26 mouse cellular contexts compared by ENCODE assay signal in genomic region chr7:66487751-66488150, GRCm38 (mm10).
A peak's percentile ranks its signal among the peaks of the same experiment; 100 is the strongest.
DNase-seq lines count a peak whose midpoint lies in the region; ATAC-seq and TF ChIP-seq lines count a peak whose summit lies in the region.
"Had no signal": no experiment of that assay in that cellular context is flagged by ENCODE, and none has a peak within 500 bp of the region (broad histone marks: within the 10 kb centered on the region; RNA-seq: fewer than 3 reads in every experiment).

No protein-coding gene starts in this region.

- no peaks in the 10 kb centered on the region; the same call in 1 of the 2 replicates for H3K4me1 ChIP-seq in embryonic facial prominence, embryonic 14.5 days (ENCODE audit: control insufficient read depth, insufficient read depth, low read length)
- H3K4me1 ChIP-seq in embryonic facial prominence, embryonic 10.5 days: peaks cover 5% of the 10 kb centered on the region
- H3K4me1 ChIP-seq in hindbrain, postnatal 0 days (ENCODE audit: insufficient read depth, low read length): no peaks in the 10 kb centered on the region
- H3K4me1 ChIP-seq in hindbrain, embryonic 16.5 days (ENCODE audit: control insufficient read depth, insufficient read depth, low read depth, low read length): no peaks in the 10 kb centered on the region
- H3K4me1 ChIP-seq in limb, embryonic 14.5 days (ENCODE audit: control insufficient read depth, insufficient read depth, low read length): no peaks in the 10 kb centered on the region
- H3K4me1 ChIP-seq in limb, embryonic 10.5 days: no peaks in the 10 kb centered on the region
- H3K4me1 ChIP-seq: embryonic facial prominence, embryonic 12.5 days; embryonic facial prominence, embryonic 15.5 days; forebrain, embryonic 10.5 days; forebrain, embryonic 13.5 days had no signal

- no peak for TF ChIP-seq POLR2A in limb, embryonic 14.5 days (IDR thresholded peaks at IDR 0.05; ENCODE audit: borderline replicate concordance, extremely low read depth, insufficient read depth, insufficient read length)

- no peak overlapping the region for H3K27ac ChIP-seq in embryonic facial prominence, embryonic 14.5 days (replicated peaks; ENCODE audit: low read depth, low read length)
- H3K27ac ChIP-seq in embryonic facial prominence, embryonic 10.5 days (replicated peaks): no peak overlapping the region
- H3K27ac ChIP-seq in hindbrain, postnatal 0 days: no peak overlapping the region
- H3K27ac ChIP-seq in hindbrain, embryonic 16.5 days (ENCODE audit: low read depth, low read length): no peak overlapping the region
- H3K27ac ChIP-seq in limb, embryonic 14.5 days (replicated peaks; ENCODE audit: low read depth, low read length): no peak overlapping the region
- H3K27ac ChIP-seq in limb, embryonic 10.5 days: no peak overlapping the region
- H3K27ac ChIP-seq: embryonic facial prominence, embryonic 12.5 days; embryonic facial prominence, embryonic 15.5 days; forebrain, embryonic 10.5 days; forebrain, embryonic 13.5 days had no signal

- peaks cover 5% of the 10 kb centered on the region; the same call in 1 of the 2 replicates for H3K9me3 ChIP-seq in embryonic facial prominence, embryonic 14.5 days (ENCODE audit: control insufficient read depth, low read length)
- no peaks in the 10 kb centered on the region for H3K9me3 ChIP-seq in embryonic facial prominence, embryonic 10.5 days
- H3K9me3 ChIP-seq in hindbrain, postnatal 0 days (ENCODE audit: low read length): no peaks in the 10 kb centered on the region
- no peaks in the 10 kb centered on the region for H3K9me3 ChIP-seq in hindbrain, embryonic 16.5 days (ENCODE audit: control insufficient read depth, low read length)
- H3K9me3 ChIP-seq in limb, embryonic 14.5 days (ENCODE audit: control insufficient read depth, low read length): no peaks in the 10 kb centered on the region
- no peaks in the 10 kb centered on the region for H3K9me3 ChIP-seq in limb, embryonic 10.5 days (replicated peaks)
- H3K9me3 ChIP-seq: embryonic facial prominence, embryonic 12.5 days; embryonic facial prominence, embryonic 15.5 days; forebrain, embryonic 10.5 days; forebrain, embryonic 13.5 days; G1E had no signal

- peak; percentile 51 for DNase-seq in embryonic facial prominence, embryonic 14.5 days (ENCODE audit: low spot score)
- DNase-seq in embryonic facial prominence, embryonic 10.5 days (ENCODE audit: low spot score): no peak
- peak; percentile 10 for DNase-seq in hindbrain, postnatal 0 days (ENCODE audit: low spot score)
- DNase-seq in limb, embryonic 14.5 days (ENCODE audit: low spot score): peak; percentile 54
- no peak for DNase-seq in limb, embryonic 10.5 days (ENCODE audit: low spot score)
- DNase-seq in NIH3T3 (ENCODE audit: low read depth): peak; percentile 9
- DNase-seq: adrenal gland, adult 2 months; adrenal gland, postnatal 10 days; adrenal gland, postnatal 25 days; B cell, adult 2 months; cerebellum, adult 11 months; cerebellum, adult 18-20 months; cerebellum, adult 8-10 months; cerebellum, adult 9-11 months; cerebellum, postnatal 14 days; cerebellum, postnatal 36 days; embryo, embryonic 11 days had no signal

- TF ChIP-seq CTCF in hindbrain, postnatal 0 days (IDR thresholded peaks at IDR 0.05; ENCODE audit: low read depth): no peak

- H3K27me3 ChIP-seq in embryonic facial prominence, embryonic 14.5 days (replicated peaks; ENCODE audit: control insufficient read depth, insufficient read depth, low read length): no peaks in the 10 kb centered on the region
- H3K27me3 ChIP-seq in embryonic facial prominence, embryonic 10.5 days (replicated peaks; ENCODE audit: low read depth, poor library complexity, severe bottlenecking): no peaks in the 10 kb centered on the region
- no peaks in the 10 kb centered on the region for H3K27me3 ChIP-seq in hindbrain, postnatal 0 days (ENCODE audit: insufficient read depth, low read length)
- H3K27me3 ChIP-seq in hindbrain, embryonic 16.5 days (replicated peaks; ENCODE audit: control insufficient read depth, insufficient read depth, low read length): no peaks in the 10 kb centered on the region
- no peaks in the 10 kb centered on the region for H3K27me3 ChIP-seq in limb, embryonic 14.5 days (ENCODE audit: control insufficient read depth, insufficient read depth, low read length)
- no peaks in the 10 kb centered on the region for H3K27me3 ChIP-seq in limb, embryonic 10.5 days (ENCODE audit: low read depth, poor library complexity, severe bottlenecking)
- H3K27me3 ChIP-seq: embryonic facial prominence, embryonic 12.5 days; embryonic facial prominence, embryonic 15.5 days; forebrain, embryonic 13.5 days had no signal

- no peak; the same call in 1 of the 2 replicates for ATAC-seq in embryonic facial prominence, embryonic 14.5 days (ENCODE audit: low read depth)
- ATAC-seq in hindbrain, postnatal 0 days: no peak
- no peak for ATAC-seq in hindbrain, embryonic 16.5 days
- ATAC-seq in limb, embryonic 14.5 days (ENCODE audit: low FRiP score, low read depth): no peak
- ATAC-seq: CD4-positive, CD25-positive, alpha-beta regulatory T cell, adult 4 months; forebrain, embryonic 13.5 days; forebrain, embryonic 16.5 days had no signal

- no peaks in the 10 kb centered on the region for H3K36me3 ChIP-seq in embryonic facial prominence, embryonic 14.5 days (ENCODE audit: control insufficient read depth, insufficient read depth, low read length)
- no peaks in the 10 kb centered on the region for H3K36me3 ChIP-seq in embryonic facial prominence, embryonic 10.5 days (replicated peaks)
- H3K36me3 ChIP-seq in hindbrain, postnatal 0 days (ENCODE audit: insufficient read depth, low read length): no peaks in the 10 kb centered on the region
- no peaks in the 10 kb centered on the region for H3K36me3 ChIP-seq in hindbrain, embryonic 16.5 days (ENCODE audit: control insufficient read depth, insufficient read depth, low read length)
- no peaks in the 10 kb centered on the region for H3K36me3 ChIP-seq in limb, embryonic 14.5 days (ENCODE audit: control insufficient read depth, insufficient read depth, low read length)
- H3K36me3 ChIP-seq in limb, embryonic 10.5 days: no peaks in the 10 kb centered on the region
- H3K36me3 ChIP-seq: embryonic facial prominence, embryonic 12.5 days; embryonic facial prominence, embryonic 15.5 days; forebrain, embryonic 10.5 days; G1E had no signal

- no peak overlapping the region for H3K4me3 ChIP-seq in embryonic facial prominence, embryonic 14.5 days (ENCODE audit: low read depth, low read length)
- H3K4me3 ChIP-seq in embryonic facial prominence, embryonic 10.5 days: no peak overlapping the region
- no peak overlapping the region for H3K4me3 ChIP-seq in hindbrain, postnatal 0 days (ENCODE audit: low read length)
- H3K4me3 ChIP-seq in hindbrain, embryonic 16.5 days (ENCODE audit: low read length): no peak overlapping the region
- H3K4me3 ChIP-seq in limb, embryonic 14.5 days (replicated peaks; ENCODE audit: low read length): no peak overlapping the region
- no peak overlapping the region for H3K4me3 ChIP-seq in limb, embryonic 10.5 days
- H3K4me3 ChIP-seq: embryonic facial prominence, embryonic 12.5 days; embryonic facial prominence, embryonic 15.5 days; erythroblast, embryonic 14.5 days; forebrain, embryonic 10.5 days; forebrain, embryonic 13.5 days had no signal

- H3K4me2 ChIP-seq in embryonic facial prominence, embryonic 14.5 days (ENCODE audit: low read depth, low read length): no peak overlapping the region
- no peak overlapping the region for H3K4me2 ChIP-seq in hindbrain, postnatal 0 days (ENCODE audit: low read depth, low read length)
- no peak overlapping the region for H3K4me2 ChIP-seq in hindbrain, embryonic 16.5 days (ENCODE audit: low read length)
- no peak overlapping the region for H3K4me2 ChIP-seq in limb, embryonic 14.5 days (replicated peaks; ENCODE audit: low read depth, low read length, severe bottlenecking)
- H3K4me2 ChIP-seq: embryonic facial prominence, embryonic 12.5 days; embryonic facial prominence, embryonic 15.5 days; forebrain, embryonic 13.5 days had no signal

- no peak overlapping the region for H3K9ac ChIP-seq in embryonic facial prominence, embryonic 14.5 days (ENCODE audit: low read depth, low read length)
- H3K9ac ChIP-seq in hindbrain, postnatal 0 days (replicated peaks; ENCODE audit: low read length): no peak overlapping the region
- no peak overlapping the region for H3K9ac ChIP-seq in hindbrain, embryonic 16.5 days (ENCODE audit: low read depth, low read length)
- H3K9ac ChIP-seq in limb, embryonic 14.5 days (ENCODE audit: low read depth, low read length, severe bottlenecking): no peak overlapping the region
- H3K9ac ChIP-seq: embryonic facial prominence, embryonic 12.5 days; embryonic facial prominence, embryonic 15.5 days; forebrain, embryonic 13.5 days had no signal

Comparison
In these comparisons a context has a peak if more than half of its experiments do, and no peak if none do; other contexts are left out.
1. DNase-seq: peak in embryonic facial prominence, embryonic 14.5 days (single experiment), hindbrain, postnatal 0 days (single experiment), limb, embryonic 14.5 days (single experiment) and NIH3T3 (single experiment); none in embryonic facial prominence, embryonic 10.5 days (single experiment) and limb, embryonic 10.5 days (single experiment).